Mouse (Mus musculus): ENCODE measurements around the gene Isl1. TPM values are rescaled to one million over a fixed set of nuclear protein-coding genes. Genes with fewer than 3 reads are reported as not detected.
A peak's percentile ranks its signal among the peaks of the same experiment; 100 is the strongest.

Isl1 gene
- total and polyA plus RNA-seq, 2 experiments from 2014 or later, result 46.5 to 62.9 TPM

DNA sequence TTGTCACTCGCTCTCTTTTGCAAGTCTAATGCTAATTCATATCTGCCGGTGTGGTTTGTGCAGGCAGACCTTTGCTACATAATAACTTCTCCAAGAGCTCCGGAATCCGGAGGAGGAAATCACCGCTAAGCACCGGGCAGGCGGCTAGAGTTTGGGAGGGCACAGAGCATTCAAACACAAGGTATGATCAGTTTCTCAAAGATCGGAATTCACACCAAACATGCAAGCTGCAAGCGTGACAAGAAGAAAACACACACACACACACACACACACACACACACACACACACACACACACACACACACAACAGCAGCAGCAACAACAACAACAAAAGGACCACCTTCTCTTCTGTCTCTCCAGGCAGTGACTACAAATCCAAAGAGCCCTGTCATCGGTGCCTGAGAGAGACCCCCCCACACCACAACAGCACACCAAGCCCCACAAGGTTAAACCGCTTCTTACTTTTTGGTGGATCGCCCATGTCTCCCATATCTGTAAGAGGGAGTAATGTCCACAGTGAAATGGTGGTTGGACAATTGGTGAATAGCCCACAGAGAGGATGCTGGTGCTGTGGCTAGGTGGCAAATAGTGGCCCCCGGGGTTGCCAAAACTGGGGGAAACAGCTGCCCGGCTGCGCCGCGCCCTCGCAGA lies 431 bp downstream of the Isl1 start:
- Histone ChIP-seq H3K27ac (ENCODE audit: low read depth, low read length) (no peak overlapping the region), H3K4me3 (ENCODE audit: low read depth, low read length) (peak overlapping the region; percentile 47), H3K36me3 (ENCODE audit: insufficient read depth) (no peaks in the 10 kb centered on the region), H3K9ac (peak overlapping the region; percentile 35; the same call in 1 of the 2 replicates), H3K4me2 (ENCODE audit: low read depth) (peak overlapping the region; percentile 81), H3K27me3 (ENCODE audit: insufficient read depth, low read length) (peaks cover 61% of the 10 kb centered on the region), H3K9me3 (ENCODE audit: low read length) (no peaks in the 10 kb centered on the region), H3K4me1 (ENCODE audit: insufficient read depth) (no peaks in the 10 kb centered on the region)
- WGBS, result under 1% methylated on average over 18 of the region's 18 CpGs
- ATAC-seq (peak; percentile 18), DNase-seq (no peak)
- TF ChIP-seq CTCF (IDR thresholded peaks at IDR 0.05; ENCODE audit: low read depth), result no peak

DNA sequence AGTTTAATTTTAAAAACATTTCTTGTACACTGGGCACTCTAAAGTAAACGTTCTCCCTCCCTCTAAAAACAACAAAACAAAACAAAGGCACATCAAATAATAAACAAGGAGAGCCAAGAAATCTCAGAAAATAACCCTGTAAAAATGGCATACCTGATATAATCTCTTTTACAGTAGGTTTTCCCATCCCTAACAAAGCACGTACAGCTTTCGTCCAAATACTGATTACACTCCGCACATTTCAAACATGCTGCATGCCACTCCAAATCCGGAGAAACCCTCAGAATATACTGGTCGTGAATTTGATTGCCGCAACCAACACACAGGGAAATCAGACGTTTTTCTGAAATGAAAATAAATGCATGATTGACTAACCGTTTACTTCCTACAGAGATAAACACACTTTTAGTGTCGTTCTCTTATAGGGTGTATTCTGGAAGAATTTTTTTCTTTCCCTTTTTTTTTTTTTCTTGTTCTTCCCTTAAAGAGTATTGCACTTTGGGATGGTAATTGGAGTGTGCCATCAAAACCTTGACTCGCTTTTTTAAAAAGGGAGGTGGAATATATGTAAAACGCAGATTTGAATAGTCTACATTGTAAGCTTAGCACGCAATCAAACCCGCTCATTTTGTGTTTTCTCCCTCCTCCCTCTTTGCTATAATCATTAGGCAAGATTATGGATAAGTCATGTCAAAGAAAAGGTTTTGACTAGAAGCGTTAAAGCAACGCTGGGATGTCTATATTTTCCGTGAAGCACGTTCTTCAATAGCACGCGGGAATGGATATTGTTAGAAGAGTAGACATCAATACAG lies 1.2 kb downstream of the Isl1 start:
- Histone ChIP-seq H3K4me2 (ENCODE audit: low read depth) (no peak overlapping the region), H3K27me3 (ENCODE audit: insufficient read depth, low read length) (peaks cover 63% of the 10 kb centered on the region), H3K9me3 (ENCODE audit: low read length) (no peaks in the 10 kb centered on the region), H3K4me3 (ENCODE audit: low read depth, low read length) (peak overlapping the region; percentile 47), H3K36me3 (ENCODE audit: insufficient read depth) (no peaks in the 10 kb centered on the region), H3K4me1 (ENCODE audit: insufficient read depth) (no peaks in the 10 kb centered on the region), H3K9ac (no peak overlapping the region), H3K27ac (ENCODE audit: low read depth, low read length) (no peak overlapping the region)
- ATAC-seq (no peak), DNase-seq (peak; percentile 82)
- TF ChIP-seq CTCF (IDR thresholded peaks at IDR 0.05; ENCODE audit: low read depth), result no peak
- 2% methylated on average over 20 of the region's 20 CpGs for WGBS

DNA sequence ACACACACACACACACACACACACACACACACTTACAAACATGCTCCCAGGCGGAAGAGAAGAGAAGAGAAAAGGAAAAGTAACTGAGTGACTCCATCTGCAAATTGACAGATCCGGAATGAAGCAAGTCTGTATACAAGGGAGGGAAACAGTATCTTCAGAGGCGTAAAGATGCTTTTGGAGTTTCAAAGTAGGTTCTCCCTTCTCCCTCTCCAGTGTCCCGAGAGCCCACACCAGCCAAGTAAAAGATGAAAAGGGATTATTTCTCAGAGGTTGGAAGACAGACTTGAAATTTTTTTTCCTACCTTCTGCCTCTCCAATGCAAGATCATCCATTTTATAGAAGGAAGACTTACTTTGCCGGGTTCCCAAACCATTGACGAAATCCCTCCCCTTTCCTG lies 2.9 kb downstream of the Isl1 start:
- peaks cover 3% of the 10 kb centered on the region; the same call in 1 of the 2 replicates for H3K4me1 ChIP-seq (ENCODE audit: insufficient read depth)
- 4% methylated on average over 6 of the region's 6 CpGs for WGBS
- H3K4me3 ChIP-seq (ENCODE audit: low read depth, low read length), result peak overlapping the region; percentile 25
- no peaks in the 10 kb centered on the region for H3K9me3 ChIP-seq (ENCODE audit: low read length)
- ATAC-seq (no peak), DNase-seq (peak; percentile 44)
- peak overlapping the region; percentile 22; the same call in 1 of the 2 replicates for H3K9ac ChIP-seq
- 0 out of 2 replicates have a peak overlapping the region, but pooled peaks have one; percentile 35 for H3K27ac ChIP-seq (ENCODE audit: low read depth, low read length)
- peaks cover 66% of the 10 kb centered on the region for H3K27me3 ChIP-seq (ENCODE audit: insufficient read depth, low read length)
- H3K4me2 ChIP-seq (ENCODE audit: low read depth), result 0 out of 2 replicates have a peak overlapping the region, but pooled peaks have one; percentile 35
- no peak for TF ChIP-seq CTCF (IDR thresholded peaks at IDR 0.05; ENCODE audit: low read depth)
- no peaks in the 10 kb centered on the region for H3K36me3 ChIP-seq (ENCODE audit: insufficient read depth)

GRCm38 (mm10) chr13:116305721-116306120 lies 3.8 kb downstream of the Isl1 start:
- DNase-seq (no peak), ATAC-seq (no peak)
- peak overlapping the region; percentile 35; the same call in 1 of the 2 replicates for H3K4me2 ChIP-seq (ENCODE audit: low read depth)
- 5% methylated on average over 2 of the region's 2 CpGs for WGBS
- H3K4me3 ChIP-seq (ENCODE audit: low read depth, low read length), result peak overlapping the region; percentile 25
- no peaks in the 10 kb centered on the region for H3K9me3 ChIP-seq (ENCODE audit: low read length)
- no peaks in the 10 kb centered on the region for H3K36me3 ChIP-seq (ENCODE audit: insufficient read depth)
- H3K4me1 ChIP-seq (ENCODE audit: insufficient read depth), result peaks cover 3% of the 10 kb centered on the region; the same call in 1 of the 2 replicates
- peaks cover 66% of the 10 kb centered on the region for H3K27me3 ChIP-seq (ENCODE audit: insufficient read depth, low read length)
- no peak for TF ChIP-seq CTCF (IDR thresholded peaks at IDR 0.05; ENCODE audit: low read depth)
- peak overlapping the region; percentile 22; the same call in 1 of the 2 replicates for H3K9ac ChIP-seq
- 0 out of 2 replicates have a peak overlapping the region, but pooled peaks have one; percentile 35 for H3K27ac ChIP-seq (ENCODE audit: low read depth, low read length)

DNA sequence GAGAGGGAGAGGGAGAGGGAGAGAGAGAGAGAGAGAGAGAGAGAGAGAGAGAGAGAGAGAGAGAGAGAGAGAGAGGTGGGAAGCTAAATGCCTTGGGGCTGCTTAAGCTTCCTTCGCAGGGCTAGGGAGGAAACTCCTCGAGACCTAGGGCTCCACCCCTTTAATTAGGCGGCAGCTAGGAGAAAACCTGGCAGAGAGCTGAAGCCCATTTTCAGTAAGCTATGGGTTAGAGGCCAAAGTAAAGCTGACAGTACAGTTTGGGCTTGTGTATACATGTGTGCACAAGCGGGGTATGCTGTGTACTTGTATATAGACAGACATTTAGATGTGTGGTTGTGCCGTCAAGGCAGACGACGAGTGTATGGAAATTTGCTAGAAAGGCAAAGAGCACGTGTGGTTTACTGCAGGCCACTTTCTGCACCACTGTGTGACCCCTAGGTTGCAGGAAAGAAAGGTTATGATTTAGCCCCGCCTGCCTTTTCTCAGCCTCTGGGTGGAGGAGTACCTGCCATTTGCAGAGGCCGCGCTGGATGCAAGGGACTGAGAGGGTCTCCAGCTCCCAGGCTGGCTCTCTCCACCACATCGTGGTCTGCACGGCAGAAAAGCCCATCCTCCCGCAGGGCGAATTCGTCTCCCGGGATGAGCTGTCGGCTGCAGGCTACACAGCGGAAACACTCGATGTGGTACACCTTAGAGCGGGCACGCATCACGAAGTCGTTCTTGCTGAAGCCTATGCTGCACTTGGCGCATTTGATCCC lies 4.6 kb downstream of the Isl1 start:
- Histone ChIP-seq H3K4me3 (ENCODE audit: low read depth, low read length) (peak overlapping the region; percentile 14), H3K27me3 (ENCODE audit: insufficient read depth, low read length) (peaks cover 71% of the 10 kb centered on the region), H3K27ac (ENCODE audit: low read depth, low read length) (peak overlapping the region; percentile 45), H3K9ac (peak overlapping the region; percentile 22; the same call in 1 of the 2 replicates), H3K4me1 (ENCODE audit: insufficient read depth) (peaks cover 3% of the 10 kb centered on the region; the same call in 1 of the 2 replicates), H3K9me3 (ENCODE audit: low read length) (no peaks in the 10 kb centered on the region), H3K36me3 (ENCODE audit: insufficient read depth) (no peaks in the 10 kb centered on the region), H3K4me2 (ENCODE audit: low read depth) (peak overlapping the region; percentile 35)
- DNase-seq (peak; percentile 70), ATAC-seq (peak; percentile 16; the same call in 1 of the 2 replicates)
- TF ChIP-seq CTCF (IDR thresholded peaks at IDR 0.05; ENCODE audit: low read depth), result no peak
- WGBS, result 3% methylated on average over 25 of the region's 25 CpGs

DNA sequence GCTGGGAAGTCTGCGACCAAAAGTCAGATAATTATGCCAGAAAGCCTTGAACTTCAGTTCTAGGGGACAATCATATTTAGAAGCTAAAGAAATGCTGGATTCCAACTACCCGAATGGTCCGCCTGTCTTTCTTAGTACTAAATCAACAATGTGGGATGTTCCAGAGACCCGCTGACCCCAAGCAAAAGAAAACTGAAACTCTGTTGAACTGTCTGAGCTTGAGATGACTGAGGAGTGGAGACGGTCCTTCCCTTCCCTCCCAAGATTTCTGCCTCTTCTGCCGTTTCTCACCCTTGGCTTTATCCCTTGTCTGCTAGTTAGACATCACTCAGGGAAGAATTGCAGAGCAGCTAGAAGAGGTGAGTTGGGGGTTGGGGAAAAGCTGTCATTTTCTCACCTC lies 5.7 kb downstream of the Isl1 start:
- ATAC-seq (no peak), DNase-seq (peak; percentile 26)
- peak overlapping the region; percentile 35; the same call in 1 of the 2 replicates for H3K27ac ChIP-seq (ENCODE audit: low read depth, low read length)
- 8% methylated on average over 6 of the region's 6 CpGs for WGBS
- TF ChIP-seq CTCF (IDR thresholded peaks at IDR 0.05; ENCODE audit: low read depth), result no peak
- peak overlapping the region; percentile 33 for H3K4me2 ChIP-seq (ENCODE audit: low read depth)
- H3K9me3 ChIP-seq (ENCODE audit: low read length), result no peaks in the 10 kb centered on the region
- H3K36me3 ChIP-seq (ENCODE audit: insufficient read depth), result no peaks in the 10 kb centered on the region
- H3K9ac ChIP-seq, result no peak overlapping the region
- H3K4me3 ChIP-seq (ENCODE audit: low read depth, low read length), result 0 out of 2 replicates have a peak overlapping the region, but pooled peaks have one; percentile 9
- peaks cover 3% of the 10 kb centered on the region; the same call in 1 of the 2 replicates for H3K4me1 ChIP-seq (ENCODE audit: insufficient read depth)
- peaks cover 78% of the 10 kb centered on the region for H3K27me3 ChIP-seq (ENCODE audit: insufficient read depth, low read length)

All from forebrain, postnatal 0 days (tissue).